Mouse (Mus musculus) MEL (cell line): Measurements from ENCODE around the gene E130308A19Rik. TPM values are rescaled to one million over a fixed set of nuclear protein-coding genes. Genes with fewer than 3 reads are reported as not detected.

Source experiments
- DNase-seq: peaks from one replicate; pipeline ENCODE4 v3.0.0; 2011; ENCODE audit warnings: low read depth, low spot score
- H3K27ac ChIP-seq: 2 replicates; pipeline ENCODE4 v1.5.1; 2012; ENCODE audit warnings: low read depth, mild to moderate bottlenecking, control low read depth, low read length, moderate library complexity; ENCODE audit not compliant: control insufficient read depth
- H3K27me3 ChIP-seq, 2 experiments: fragments of 150-350 bp in 1 of 2; sonication (generic) in 1 of 2; 2 replicates each; pipeline ENCODE4 v1.6.1; 2012; ENCODE audit warnings: low read length in 2 of 2, mild to moderate bottlenecking in 2 of 2, improper control_type of control experiment in 1 of 2, moderate library complexity in 1 of 2; ENCODE audit not compliant: insufficient read depth in 2 of 2, control insufficient read depth in 1 of 2
- H3K36me3 ChIP-seq, 2 experiments: 2 replicates each; pipeline ENCODE4 v1.6.1; 2012 to 2014; ENCODE audit warnings: low read length in 2 of 2, improper control_type of control experiment in 1 of 2, inconsistent platforms in 1 of 2, mild to moderate bottlenecking in 1 of 2; ENCODE audit not compliant: insufficient read depth in 2 of 2, control insufficient read depth in 1 of 2
- H3K4me1 ChIP-seq, 2 experiments: fragments of 150-350 bp in 1 of 2; sonication (generic) in 1 of 2; 2 replicates each; pipeline ENCODE4 v1.6.1; 2012; ENCODE audit warnings: low read length in 2 of 2, improper control_type of control experiment in 1 of 2, mild to moderate bottlenecking in 1 of 2; ENCODE audit not compliant: insufficient read depth in 2 of 2, control insufficient read depth in 1 of 2
- H3K4me3 ChIP-seq, 2 experiments: fragments of 150-350 bp in 1 of 2; sonication (generic) in 1 of 2; 2 replicates each; pipeline ENCODE4 v1.5.1; 2012; ENCODE audit warnings: low read depth in 2 of 2, low read length in 2 of 2, mild to moderate bottlenecking in 2 of 2, moderate library complexity in 2 of 2, control low read depth in 1 of 2, improper control_type of control experiment in 1 of 2; ENCODE audit not compliant: control insufficient read depth in 1 of 2, insufficient read depth in 1 of 2
- H3K79me2 ChIP-seq: 2 replicates; pipeline ENCODE4 v1.6.1; 2012; ENCODE audit warnings: mild to moderate bottlenecking, low read length, moderate library complexity; ENCODE audit not compliant: control insufficient read depth, poor library complexity, insufficient read depth
- H3K9ac ChIP-seq: 2 replicates; pipeline ENCODE4 v1.6.1; 2012; ENCODE audit warnings: low read depth, mild to moderate bottlenecking, control low read depth, low read length, moderate library complexity; ENCODE audit not compliant: control insufficient read depth, poor library complexity, severe bottlenecking
- H3K9me3 ChIP-seq: fragments of 150-350 bp; sonication (generic); replicated peaks from 2 replicates; pipeline ENCODE4 v1.6.1; 2012; ENCODE audit warnings: mild to moderate bottlenecking, low read length, improper control_type of control experiment, moderate library complexity; ENCODE audit not compliant: insufficient read depth
- BHLHE40 ChIP-seq: IDR thresholded peaks from 2 replicates; pipeline ENCODE4 v1.6.1; 2012; ENCODE audit warnings: low read depth, mild to moderate bottlenecking, inconsistent platforms, low read length, improper control_type of control experiment, borderline replicate concordance
- CHD1 ChIP-seq: IDR thresholded peaks from 2 replicates; pipeline ENCODE4 v1.6.1; 2012; ENCODE audit warnings: low read depth, mild to moderate bottlenecking, inconsistent platforms, low read length, improper control_type of control experiment
- CHD2 ChIP-seq: IDR thresholded peaks from 2 replicates; pipeline ENCODE4 v1.6.1; 2011; ENCODE audit warnings: low read length, improper control_type of control experiment
- CTCF ChIP-seq, 3 experiments: IDR thresholded peaks in 2 of 3; conservative IDR thresholded peaks in 1 of 3; 2 replicates each; pipeline ENCODE4 v1.5.1; 2011 to 2012; ENCODE audit warnings: low read length in 3 of 3, low read depth in 2 of 3, mild to moderate bottlenecking in 2 of 3, improper control_type of control experiment in 1 of 3, inconsistent platforms in 1 of 3, mixed read lengths in 1 of 3, moderate library complexity in 1 of 3; ENCODE audit not compliant: control insufficient read depth in 1 of 3, insufficient read depth in 1 of 3, poor library complexity in 1 of 3, severe bottlenecking in 1 of 3
- E2F4 ChIP-seq: IDR thresholded peaks from 2 replicates; pipeline ENCODE4 v1.6.1; 2011; ENCODE audit warnings: low read depth, low read length, improper control_type of control experiment, borderline replicate concordance
- JUND ChIP-seq: IDR thresholded peaks from 2 replicates; pipeline ENCODE4 v1.6.1; 2011; ENCODE audit warnings: low read depth, mild to moderate bottlenecking, improper control_type of control experiment, low read length
- KAT2A ChIP-seq: conservative IDR thresholded peaks from 2 replicates; pipeline ENCODE4 v1.6.1; 2012; ENCODE audit warnings: low read depth, low read length, improper control_type of control experiment, inconsistent platforms
- MEF2A ChIP-seq: IDR thresholded peaks from 2 replicates; pipeline ENCODE4 v1.6.1; 2014; ENCODE audit warnings: low read depth, mild to moderate bottlenecking, inconsistent platforms, low read length, improper control_type of control experiment; ENCODE audit not compliant: poor library complexity, insufficient replicate concordance, severe bottlenecking; ENCODE audit errors: extremely low read depth
- MXI1 ChIP-seq: IDR thresholded peaks from 2 replicates; pipeline ENCODE4 v1.6.1; 2011; ENCODE audit warnings: mild to moderate bottlenecking, low read depth, low read length, improper control_type of control experiment
- MYB ChIP-seq: IDR thresholded peaks from 2 replicates; pipeline ENCODE4 v1.6.1; 2011; ENCODE audit warnings: mild to moderate bottlenecking, low read depth, low read length, improper control_type of control experiment
- MYC ChIP-seq: IDR thresholded peaks from 2 replicates; pipeline ENCODE4 v1.6.1; 2011; ENCODE audit warnings: low read depth, mild to moderate bottlenecking, low read length, improper control_type of control experiment, moderate library complexity
- NRF1 ChIP-seq: IDR thresholded peaks from 2 replicates; pipeline ENCODE4 v1.6.1; 2014; ENCODE audit warnings: low read depth, mild to moderate bottlenecking, inconsistent platforms, low read length, improper control_type of control experiment, moderate library complexity; ENCODE audit not compliant: poor library complexity, insufficient read depth, severe bottlenecking
- POLR2AphosphoS5 ChIP-seq: IDR thresholded peaks from 2 replicates; pipeline ENCODE4 v1.6.1; 2012; ENCODE audit warnings: low read depth, borderline replicate concordance, mild to moderate bottlenecking, inconsistent platforms, low read length, moderate library complexity, mixed read lengths
- RAD21 ChIP-seq: IDR thresholded peaks from 2 replicates; pipeline ENCODE4 v1.6.1; 2011; ENCODE audit warnings: mild to moderate bottlenecking, low read depth, low read length, improper control_type of control experiment
- SIN3A ChIP-seq: IDR thresholded peaks from 2 replicates; pipeline ENCODE4 v1.6.1; 2012; ENCODE audit warnings: low read length, improper control_type of control experiment, inconsistent platforms
- SMC3 ChIP-seq: IDR thresholded peaks from 2 replicates; pipeline ENCODE4 v1.6.1; 2011; ENCODE audit warnings: low read depth, low read length, improper control_type of control experiment
- TCF12 ChIP-seq: IDR thresholded peaks from 2 replicates; pipeline ENCODE4 v1.6.1; 2014; ENCODE audit warnings: low read depth, mild to moderate bottlenecking, inconsistent platforms, low read length, improper control_type of control experiment, moderate library complexity
- UBTF ChIP-seq: IDR thresholded peaks from 2 replicates; pipeline ENCODE4 v1.6.1; 2012; ENCODE audit warnings: low read depth, mild to moderate bottlenecking, inconsistent platforms, low read length, improper control_type of control experiment, moderate library complexity, borderline replicate concordance; ENCODE audit not compliant: insufficient read depth
- USF1 ChIP-seq: IDR thresholded peaks from 2 replicates; pipeline ENCODE4 v1.6.1; 2014; ENCODE audit warnings: low read depth, mild to moderate bottlenecking, inconsistent platforms, low read length, improper control_type of control experiment, moderate library complexity
- ZC3H11A ChIP-seq: IDR thresholded peaks from 2 replicates; pipeline ENCODE4 v1.6.1; 2012; ENCODE audit warnings: low read depth, mild to moderate bottlenecking, inconsistent platforms, low read length, improper control_type of control experiment
- ZKSCAN1 ChIP-seq: IDR thresholded peaks from 2 replicates; pipeline ENCODE4 v1.6.1; 2012; ENCODE audit warnings: low read depth, mild to moderate bottlenecking, inconsistent platforms, low read length, improper control_type of control experiment, moderate library complexity
- ZMIZ1 ChIP-seq: IDR thresholded peaks from 2 replicates; pipeline ENCODE4 v1.6.1; 2012; ENCODE audit warnings: low read depth, mild to moderate bottlenecking, inconsistent platforms, low read length, improper control_type of control experiment, moderate library complexity
- polyA plus RNA-seq, 2 experiments: library from polyadenylated mRNA; stranded (reverse) in 1 of 2; unstranded in 1 of 2; fragments of >175 nt in 1 of 2; fragments of >200 nt in 1 of 2; gene quantifications; 2 replicates each; pipeline versions ENCODE4 v1.2.1 to v1.2.4; 2012; ENCODE audit warnings: low replicate concordance in 2 of 2, low read depth in 1 of 2; ENCODE audit not compliant: insufficient read length in 2 of 2, insufficient read depth in 1 of 2, missing spikeins in 1 of 2
- total RNA-seq: library from RNA; depleted of rRNA; stranded (reverse); fragments of 300-350 nt; gene quantifications from 2 replicates; pipeline ENCODE4 v1.2.3, GENCODE M21; 2012

The E130308A19Rik gene
- total and polyA plus RNA-seq, 3 experiments = 4.0 to 12.5 TPM; not detected in 1

GRCm38 (mm10) chr4:59777828-59778227, 151.8 kb downstream of the E130308A19Rik start:
- Histone ChIP-seq H3K9ac (no peak overlapping the region), H3K79me2 (peaks cover 64% of the 10 kb centered on the region), H3K4me3 (no peak overlapping the region), H3K27ac (no peak overlapping the region)
- no peak for DNase-seq
- TF ChIP-seq CHD2 (no peak), KAT2A (no peak), USF1 (no peak), NRF1 (no peak), BHLHE40 (no peak), SIN3A (no peak), ZMIZ1 (no peak), ZKSCAN1 (no peak), UBTF (no peak), CHD1 (no peak), RAD21 (no peak), MYB (no peak), MEF2A (no peak), ZC3H11A (no peak), JUND (no peak), CTCF (IDR thresholded peaks at IDR 0.05 in 2 of 3, conservative IDR thresholded peaks at IDR 0.05 in 1 of 3; ENCODE audit: control insufficient read depth in 1 of 3, insufficient read depth in 1 of 3, low read depth in 2 of 3, low read length in 3 of 3, poor library complexity in 1 of 3, severe bottlenecking in 1 of 3) (no peak), MYC (no peak), POLR2AphosphoS5 (no peak), SMC3 (no peak)
- TF ChIP-seq, all 39 proteins: peak for 0
- H3K27me3 ChIP-seq = no peaks in the 10 kb centered on the region
- no peaks in the 10 kb centered on the region for H3K9me3 ChIP-seq
- peaks cover 13 to 17% of the 10 kb centered on the region in 2 experiments for H3K4me1 ChIP-seq
- peaks cover 34 to 45% of the 10 kb centered on the region in 2 experiments for H3K36me3 ChIP-seq

GRCm38 (mm10) chr4:59780568-59780967, 154.6 kb downstream of the E130308A19Rik start:
- H3K36me3 ChIP-seq = peaks cover 28 to 39% of the 10 kb centered on the region in 2 experiments
- peaks cover 16 to 17% of the 10 kb centered on the region in 2 experiments for H3K4me1 ChIP-seq
- peak overlapping the region; percentile 33 for H3K9ac ChIP-seq
- no peak for TF ChIP-seq TCF12
- TF ChIP-seq E2F4 = no peak
- TF ChIP-seq NRF1 = no peak
- no peak for TF ChIP-seq MXI1
- TF ChIP-seq SMC3 = peak; percentile 63
- TF ChIP-seq ZC3H11A = peak; percentile 31
- TF ChIP-seq RAD21 = peak; percentile 48
- peak in 2 of 3 experiments; percentile 46 to 62; a peak in 4 of 6 replicates for TF ChIP-seq CTCF (IDR thresholded peaks at IDR 0.05 in 2 of 3, conservative IDR thresholded peaks at IDR 0.05 in 1 of 3; ENCODE audit: control insufficient read depth in 1 of 3, insufficient read depth in 1 of 3, low read depth in 2 of 3, low read length in 3 of 3, poor library complexity in 1 of 3, severe bottlenecking in 1 of 3)
- peak; percentile 42 for DNase-seq
- no peaks in the 10 kb centered on the region for H3K27me3 ChIP-seq
- peaks cover 68% of the 10 kb centered on the region for H3K79me2 ChIP-seq
- no peak overlapping the region for H3K4me3 ChIP-seq
- no peak overlapping the region for H3K27ac ChIP-seq
- no peaks in the 10 kb centered on the region for H3K9me3 ChIP-seq
